Mouse (Mus musculus) heart, embryonic 12.5 days (tissue): ENCODE measurements around the gene Arhgdib. TPM values are rescaled to one million over a fixed set of nuclear protein-coding genes. Genes with fewer than 3 reads are reported as not detected.

Experiments
- ATAC-seq: fragments of 200-750 bp; cut with Nextera tagmentation; 2 replicates; pipeline ENCODE4 v1.8.0; 2017; ENCODE audit warnings: moderate TSS enrichment, moderate library complexity; ENCODE audit not compliant: insufficient number of reproducible peaks, low FRiP score
- H3K27ac ChIP-seq: fragments of 300-500 bp; sonication (generic); 2 replicates; pipeline ENCODE4 v1.5.1; 2016; ENCODE audit warnings: mild to moderate bottlenecking, moderate library complexity; ENCODE audit not compliant: poor library complexity, severe bottlenecking
- H3K27me3 ChIP-seq: fragments of 300-500 bp; sonication (generic); replicated peaks from 2 replicates; pipeline ENCODE4 v1.6.1; 2016; ENCODE audit warnings: mild to moderate bottlenecking, moderate library complexity
- H3K36me3 ChIP-seq: fragments of 300-500 bp; sonication (generic); 2 replicates; pipeline ENCODE4 v1.6.1; 2016; ENCODE audit warnings: mild to moderate bottlenecking, moderate library complexity
- H3K4me1 ChIP-seq: fragments of 300-500 bp; sonication (generic); replicated peaks from 2 replicates; pipeline ENCODE4 v1.6.1; 2016; ENCODE audit warnings: mild to moderate bottlenecking
- H3K4me2 ChIP-seq: fragments of 300-500 bp; sonication (generic); 2 replicates; pipeline ENCODE4 v1.6.1; 2016; ENCODE audit warnings: mild to moderate bottlenecking, moderate library complexity
- H3K4me3 ChIP-seq: fragments of 300-500 bp; sonication (generic); 2 replicates; pipeline ENCODE4 v1.5.1; 2016; ENCODE audit warnings: mild to moderate bottlenecking
- H3K9ac ChIP-seq: fragments of 300-500 bp; sonication (generic); 2 replicates; pipeline ENCODE4 v1.6.1; 2016; ENCODE audit warnings: mild to moderate bottlenecking, moderate library complexity
- H3K9me3 ChIP-seq: fragments of 300-500 bp; sonication (generic); replicated peaks from 2 replicates; pipeline ENCODE4 v1.6.1; 2016; ENCODE audit warnings: mild to moderate bottlenecking, moderate library complexity
- WGBS: fragments of 180-500 bp; shearing (Covaris S2); methylation state at CpG from one replicate; pipeline ENCODE4 v1.1.7; 2016; 5-methylcytosine and 5-hydroxymethylcytosine counted together
- polyA plus RNA-seq: library from polyadenylated mRNA; unstranded; fragments of >200 nt; fragmentation: Nextera tagmentation; extraction: Ambion mirVana; gene quantifications from 2 replicates; pipeline ENCODE4 v1.2.1, GENCODE M21; 2016

Gene Arhgdib
- polyA plus RNA-seq, 1 experiment from 2014 or later, result 93.8 TPM

DNA sequence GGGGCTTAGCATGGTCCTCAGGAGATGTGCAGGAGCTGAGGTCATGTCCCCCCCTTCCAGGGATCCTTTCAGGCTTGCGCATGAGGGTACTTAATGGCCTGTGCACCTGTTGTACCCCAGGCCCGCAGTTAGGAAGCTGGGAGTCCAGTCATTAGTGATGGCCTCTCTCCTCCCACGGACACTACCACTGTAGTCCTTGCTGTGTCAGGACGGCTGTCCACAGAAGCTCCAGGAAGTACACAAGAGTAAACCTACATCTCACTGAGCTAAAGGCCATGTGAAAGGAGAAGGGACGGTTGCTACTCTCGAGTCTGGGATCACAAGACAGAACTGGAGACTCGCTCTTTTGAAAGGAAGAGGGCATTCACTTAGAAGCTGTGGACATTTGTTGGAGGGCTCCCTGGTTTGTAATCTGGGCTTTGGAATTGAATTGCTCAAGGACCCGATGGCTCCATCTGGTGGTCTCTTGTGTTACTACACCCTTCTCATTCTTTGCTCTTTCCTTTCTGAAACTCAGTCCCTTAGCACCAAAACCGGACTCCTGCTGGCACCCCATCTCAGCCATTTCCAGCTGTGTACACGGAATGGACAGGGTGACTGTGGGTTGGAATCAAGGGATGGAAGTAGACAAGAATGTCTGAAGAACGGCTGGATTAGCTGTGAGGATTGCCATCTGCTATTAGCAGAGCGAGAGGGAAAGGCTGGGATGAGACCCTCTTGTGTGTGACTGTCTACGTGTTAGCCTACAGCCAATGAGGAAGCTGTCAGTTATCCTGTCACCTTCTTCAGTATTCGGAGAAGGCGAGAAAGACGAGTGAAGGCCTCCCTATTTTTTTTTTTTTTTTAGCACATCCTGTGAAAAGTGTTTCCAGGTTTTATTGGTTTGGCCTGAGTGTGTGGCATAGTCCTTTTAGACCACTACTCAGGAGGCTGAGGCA, 21.1 kb downstream of the Arhgdib start:
- Histone ChIP-seq H3K27me3 (no peaks in the 10 kb centered on the region), H3K4me1 (peaks cover 13% of the 10 kb centered on the region), H3K4me2 (no peak overlapping the region), H3K4me3 (no peak overlapping the region), H3K9me3 (no peaks in the 10 kb centered on the region), H3K9ac (no peak overlapping the region), H3K27ac (no peak overlapping the region), H3K36me3 (peaks cover 18% of the 10 kb centered on the region)
- 36% methylated on average over 16 of the region's 16 CpGs for WGBS
- ATAC-seq, result 0 out of 2 replicates have a peak, but pooled peaks have one; percentile 37

DNA sequence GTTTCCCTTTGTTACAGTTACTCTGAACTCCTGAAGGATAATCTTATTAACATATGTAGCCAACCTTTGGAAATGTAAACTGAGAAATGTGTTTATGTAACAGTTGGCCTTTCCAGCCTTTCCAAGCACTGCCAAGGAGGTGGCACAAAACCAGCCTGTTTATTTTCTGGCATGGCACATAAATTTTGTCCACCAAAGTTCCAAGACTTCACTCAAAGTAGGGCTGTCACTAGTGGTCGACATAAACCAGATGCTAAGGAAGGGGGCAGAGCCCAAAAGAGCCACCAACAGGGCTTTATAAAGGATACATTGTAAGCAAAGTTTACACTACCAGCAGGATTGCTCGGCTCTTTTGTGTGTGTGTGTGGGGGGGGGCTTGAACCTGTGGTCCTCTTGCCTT, 23.8 kb downstream of the Arhgdib start:
- Histone ChIP-seq H3K4me2 (no peak overlapping the region), H3K9ac (no peak overlapping the region), H3K4me3 (no peak overlapping the region), H3K4me1 (peaks cover 24% of the 10 kb centered on the region), H3K27me3 (no peaks in the 10 kb centered on the region), H3K36me3 (peaks cover 3% of the 10 kb centered on the region; the same call in 1 of the 2 replicates), H3K27ac (0 out of 2 replicates have a peak overlapping the region, but pooled peaks have one; percentile 2), H3K9me3 (no peaks in the 10 kb centered on the region)
- WGBS, result 26% methylated on average over 2 of the region's 2 CpGs
- no peak for ATAC-seq

DNA sequence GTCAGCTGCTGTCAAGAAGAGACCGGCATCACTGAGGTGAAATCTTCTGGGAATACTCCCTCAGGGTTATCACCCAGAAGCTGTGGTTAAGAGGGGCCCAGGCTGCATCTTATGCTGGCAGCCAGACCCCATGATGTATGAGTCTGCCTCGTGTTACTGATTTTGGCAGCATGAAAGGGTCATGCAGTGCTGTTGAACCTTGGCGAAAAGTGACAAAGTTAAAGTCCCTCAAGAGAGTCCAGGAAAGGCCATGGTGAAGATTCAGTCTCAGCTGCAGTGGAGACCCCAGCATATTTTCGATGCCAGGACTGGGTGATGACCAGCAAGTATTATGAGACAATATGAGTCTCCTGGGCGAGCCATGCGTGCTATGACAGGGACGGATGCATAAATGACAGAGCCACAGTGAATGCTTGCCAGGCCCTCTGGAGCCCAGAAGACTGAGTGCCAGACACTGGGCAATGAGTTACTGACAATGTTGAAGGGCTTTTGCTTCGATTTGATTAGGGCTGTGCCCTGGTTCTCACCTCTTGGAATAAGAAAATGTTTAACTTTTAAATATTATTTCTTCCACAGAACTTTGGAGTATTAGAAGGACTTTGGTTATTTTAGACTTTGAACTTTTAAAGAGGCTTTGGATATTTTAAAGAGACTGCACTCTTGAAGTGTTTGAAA, 25.8 kb downstream of the Arhgdib start:
- Histone ChIP-seq H3K36me3 (no peaks in the 10 kb centered on the region), H3K4me3 (no peak overlapping the region), H3K4me2 (no peak overlapping the region), H3K9me3 (no peaks in the 10 kb centered on the region), H3K4me1 (peaks cover 20% of the 10 kb centered on the region), H3K9ac (no peak overlapping the region), H3K27me3 (no peaks in the 10 kb centered on the region), H3K27ac (no peak overlapping the region)
- no peak for ATAC-seq
- 74% methylated on average over 8 of the region's 8 CpGs for whole genome bisulfite sequencing

DNA sequence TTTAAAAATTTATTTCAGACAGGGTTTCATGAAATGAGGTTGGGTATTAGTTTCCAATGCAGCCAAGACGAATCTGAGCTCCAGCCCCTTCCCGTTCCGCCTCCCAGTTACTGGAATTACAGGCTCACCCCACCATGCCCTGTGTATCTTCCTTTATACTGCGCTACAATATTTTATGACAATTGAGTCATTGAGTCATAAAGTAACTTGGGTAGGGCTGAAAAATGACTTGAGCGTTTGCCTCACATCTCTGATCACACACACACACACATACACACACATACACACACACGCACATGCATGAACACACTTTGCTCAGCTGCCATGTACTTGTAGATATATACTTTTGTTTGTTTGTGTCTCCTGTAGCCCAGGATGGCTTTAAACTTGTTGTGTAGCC, 27.5 kb downstream of the Arhgdib start:
- H3K27me3 ChIP-seq, result no peaks in the 10 kb centered on the region
- no peak overlapping the region for H3K27ac ChIP-seq
- whole genome bisulfite sequencing, result 94% methylated on average over 6 of the region's 6 CpGs
- H3K9me3 ChIP-seq, result no peaks in the 10 kb centered on the region
- H3K9ac ChIP-seq, result no peak overlapping the region
- H3K36me3 ChIP-seq, result no peaks in the 10 kb centered on the region
- no peak for ATAC-seq
- no peak overlapping the region for H3K4me2 ChIP-seq
- no peak overlapping the region for H3K4me3 ChIP-seq
- peaks cover 25% of the 10 kb centered on the region for H3K4me1 ChIP-seq

DNA sequence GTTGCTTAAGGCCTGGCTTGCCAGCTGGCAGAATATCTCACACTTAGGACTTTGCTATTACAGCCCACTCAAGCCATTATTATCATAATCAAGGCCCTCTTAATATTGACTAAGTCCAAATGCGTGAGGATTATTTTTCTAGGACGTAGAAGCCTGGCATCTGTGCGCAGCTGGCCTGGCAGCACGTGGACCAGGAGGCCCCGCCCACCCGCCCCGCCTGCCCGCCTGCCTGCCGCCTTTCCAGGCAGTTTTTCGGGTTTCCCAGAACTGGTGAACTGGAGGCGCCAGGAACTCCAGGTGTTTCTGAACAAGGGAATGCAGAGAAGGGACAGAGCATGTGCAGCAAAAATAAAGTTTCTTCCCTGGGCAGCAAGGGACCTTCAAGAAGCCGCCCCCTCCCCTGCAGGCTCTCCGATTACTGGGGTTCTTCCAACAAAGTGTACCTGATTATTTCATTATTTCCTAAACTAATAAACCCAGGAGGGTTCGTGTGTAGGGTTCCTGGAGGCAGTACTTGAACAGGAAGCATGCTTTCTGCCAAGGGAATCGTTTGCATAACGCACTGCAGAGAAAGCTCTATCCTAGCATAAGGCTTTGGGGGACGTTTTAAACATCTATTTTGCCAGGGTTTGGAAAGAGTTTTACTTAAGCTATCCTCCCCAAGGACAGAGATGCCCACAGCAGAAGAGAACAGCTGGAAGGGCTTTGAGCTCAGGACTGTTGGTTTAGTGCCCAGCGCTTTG, 28.1 kb downstream of the Arhgdib start:
- no peak overlapping the region for H3K27ac ChIP-seq
- ATAC-seq, result no peak
- no peaks in the 10 kb centered on the region for H3K9me3 ChIP-seq
- WGBS, result 21% methylated on average over 18 of the region's 18 CpGs
- H3K4me3 ChIP-seq, result peak overlapping the region; percentile 23
- H3K27me3 ChIP-seq, result no peaks in the 10 kb centered on the region
- peak overlapping the region; percentile 62 for H3K9ac ChIP-seq
- H3K36me3 ChIP-seq, result no peaks in the 10 kb centered on the region
- peaks cover 25% of the 10 kb centered on the region for H3K4me1 ChIP-seq
- H3K4me2 ChIP-seq, result peak overlapping the region; percentile 62

DNA sequence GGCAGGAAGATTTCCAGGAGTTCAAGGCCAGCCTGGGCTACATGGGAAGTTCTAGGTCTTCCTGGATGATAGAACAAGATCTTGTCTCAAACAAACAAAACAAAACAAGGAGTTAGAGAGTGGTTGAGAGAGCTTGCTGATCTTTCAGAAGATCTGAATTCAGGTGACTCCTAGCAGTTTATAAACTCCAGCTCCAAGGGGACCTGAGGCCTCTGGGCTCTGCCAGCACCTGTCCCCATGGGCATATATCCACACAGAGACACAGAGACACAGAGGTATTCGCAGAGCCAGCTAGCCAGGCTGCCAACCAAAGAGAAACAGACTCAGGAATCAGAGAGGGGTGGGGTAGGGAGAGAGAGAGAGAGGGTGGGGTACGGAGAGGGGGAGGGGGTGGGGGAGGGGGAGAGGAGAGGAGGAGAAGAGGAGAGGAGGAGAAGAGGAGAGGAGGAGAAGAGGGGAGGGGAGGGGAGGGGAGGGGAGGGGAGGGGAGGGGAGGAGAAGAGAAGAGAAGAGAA, 28.9 kb downstream of the Arhgdib start:
- H3K4me3 ChIP-seq, result no peak overlapping the region
- no peak for ATAC-seq
- H3K9me3 ChIP-seq, result no peaks in the 10 kb centered on the region
- H3K27ac ChIP-seq, result no peak overlapping the region
- no peaks in the 10 kb centered on the region for H3K36me3 ChIP-seq
- H3K9ac ChIP-seq, result 0 out of 2 replicates have a peak overlapping the region, but pooled peaks have one; percentile 62
- peaks cover 25% of the 10 kb centered on the region for H3K4me1 ChIP-seq
- 54% methylated on average over 1 of the region's 2 CpGs for WGBS
- no peak overlapping the region for H3K4me2 ChIP-seq
- H3K27me3 ChIP-seq, result no peaks in the 10 kb centered on the region

DNA sequence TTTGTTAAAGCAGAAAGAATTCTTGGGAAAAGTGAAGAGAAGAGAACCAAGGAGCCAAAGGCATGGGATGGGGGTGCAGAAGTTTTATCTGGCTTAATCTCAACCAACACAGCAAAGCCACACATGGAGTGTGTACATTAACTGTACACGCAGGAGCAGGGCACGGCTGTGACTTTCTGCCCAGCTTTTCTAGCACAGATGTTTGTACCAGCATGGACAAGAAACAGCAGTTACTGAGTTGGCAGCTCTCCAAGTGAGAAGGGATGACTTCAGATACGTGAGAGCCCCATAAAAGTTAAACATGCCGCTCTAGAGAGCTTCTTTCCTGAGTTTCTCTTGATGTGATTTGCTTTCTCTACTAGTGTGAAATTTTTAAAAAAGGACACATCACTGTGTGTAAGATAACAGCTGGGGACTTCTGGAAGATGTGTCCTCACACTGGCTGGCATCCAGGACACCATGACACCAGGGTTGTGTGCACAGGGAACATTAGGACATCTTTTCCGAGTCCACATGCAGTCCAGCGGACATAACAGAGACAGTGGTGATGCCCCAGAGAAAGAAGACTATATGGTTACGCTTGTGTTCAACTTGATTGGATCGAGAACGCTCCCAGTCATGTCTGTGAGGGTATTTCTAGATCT, 31.3 kb downstream of the Arhgdib start:
- no peaks in the 10 kb centered on the region for H3K36me3 ChIP-seq
- 60% methylated on average over 9 of the region's 9 CpGs for WGBS
- H3K27ac ChIP-seq, result peak overlapping the region; percentile 2; the same call in 1 of the 2 replicates
- no peak for ATAC-seq
- H3K4me1 ChIP-seq, result peaks cover 32% of the 10 kb centered on the region
- no peak overlapping the region for H3K4me2 ChIP-seq
- H3K9me3 ChIP-seq, result no peaks in the 10 kb centered on the region
- H3K9ac ChIP-seq, result no peak overlapping the region
- H3K4me3 ChIP-seq, result no peak overlapping the region
- no peaks in the 10 kb centered on the region for H3K27me3 ChIP-seq

DNA sequence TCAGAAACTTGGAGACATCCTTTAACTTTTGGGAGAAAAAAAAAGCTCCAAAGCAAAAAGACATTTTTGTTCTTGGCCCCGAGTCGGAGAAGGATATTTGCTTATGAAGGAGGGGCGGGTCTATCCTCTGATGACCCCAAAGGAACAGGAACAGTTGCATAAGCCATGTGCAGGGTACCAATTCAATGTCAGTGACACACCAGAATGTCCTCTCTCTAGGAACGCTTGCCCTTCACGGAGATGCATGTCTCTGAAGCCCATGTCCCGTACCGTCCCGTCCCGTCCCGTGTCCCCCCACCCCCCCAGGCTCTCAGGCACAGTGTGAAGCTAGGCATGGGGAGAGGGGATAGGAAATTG, 34.8 kb downstream of the Arhgdib start:
- Histone ChIP-seq H3K36me3 (no peaks in the 10 kb centered on the region), H3K27me3 (no peaks in the 10 kb centered on the region), H3K9me3 (no peaks in the 10 kb centered on the region), H3K27ac (no peak overlapping the region), H3K4me1 (peaks cover 19% of the 10 kb centered on the region), H3K4me2 (no peak overlapping the region), H3K4me3 (no peak overlapping the region), H3K9ac (no peak overlapping the region)
- 74% methylated on average over 10 of the region's 10 CpGs for whole genome bisulfite sequencing
- no peak for ATAC-seq

DNA sequence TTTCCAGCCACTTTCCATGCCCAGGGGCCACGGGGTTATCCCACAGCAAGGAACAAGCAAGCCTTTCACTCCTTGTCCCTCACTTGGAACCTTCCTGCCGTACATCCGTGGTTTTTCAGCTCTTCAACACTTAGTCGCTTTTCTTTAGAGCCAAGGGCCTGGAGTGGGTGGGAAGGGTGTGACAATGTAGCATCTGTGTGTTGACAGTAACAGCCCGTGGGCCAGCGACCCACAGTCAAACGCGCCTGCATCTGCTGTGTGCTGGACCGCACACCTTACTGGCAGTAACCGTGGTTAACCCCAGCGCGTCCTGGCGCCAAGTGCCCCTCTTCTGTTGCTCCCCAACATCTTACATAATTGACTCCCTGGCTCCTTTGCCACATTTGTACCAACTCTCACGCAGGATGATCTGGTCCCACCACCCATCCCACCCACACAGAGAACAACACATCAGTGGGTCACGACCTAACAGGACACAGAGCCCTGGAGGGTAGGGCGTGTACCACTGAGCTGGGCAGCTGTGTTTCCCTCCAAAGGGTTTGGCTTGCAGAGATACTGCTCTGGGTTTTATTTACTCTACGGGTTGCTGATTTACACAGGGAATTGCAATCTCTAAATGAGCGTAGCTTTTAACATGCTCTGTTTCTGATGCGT, 35.3 kb downstream of the Arhgdib start:
- no peak overlapping the region for H3K27ac ChIP-seq
- ATAC-seq, result no peak
- H3K4me2 ChIP-seq, result no peak overlapping the region
- 64% methylated on average over 19 of the region's 19 CpGs for WGBS
- no peak overlapping the region for H3K9ac ChIP-seq
- peaks cover 19% of the 10 kb centered on the region for H3K4me1 ChIP-seq
- no peak overlapping the region for H3K4me3 ChIP-seq
- H3K36me3 ChIP-seq, result no peaks in the 10 kb centered on the region
- H3K9me3 ChIP-seq, result no peaks in the 10 kb centered on the region
- H3K27me3 ChIP-seq, result no peaks in the 10 kb centered on the region

DNA sequence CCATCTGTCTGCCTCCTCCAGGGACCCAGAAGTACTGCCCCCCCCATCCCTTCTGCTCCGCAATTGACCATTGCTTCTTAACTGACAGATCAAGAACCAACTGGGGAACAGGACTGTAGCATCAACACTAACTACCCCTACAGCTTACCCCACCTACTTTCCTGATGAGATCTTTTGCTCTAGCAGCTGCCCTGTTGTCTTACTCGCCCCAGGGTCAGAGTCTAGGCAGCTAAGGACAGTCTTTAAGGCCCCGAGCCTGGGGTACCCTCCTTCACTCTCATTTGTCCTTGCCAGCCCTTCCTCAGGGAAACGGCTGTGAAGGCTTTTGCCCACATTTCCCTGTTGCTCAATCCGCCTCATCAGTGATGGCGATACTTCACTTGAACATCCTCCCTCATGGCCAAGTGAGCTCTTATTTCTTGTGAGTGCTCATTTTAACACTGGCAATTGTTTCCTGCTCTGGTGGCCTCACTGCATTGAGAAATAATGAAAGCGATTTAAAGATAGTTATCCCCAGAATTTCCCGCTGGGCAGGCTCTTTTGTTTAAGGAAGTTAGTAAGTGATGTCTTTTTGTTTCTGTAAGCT, 37.7 kb downstream of the Arhgdib start:
- Histone ChIP-seq H3K4me2 (no peak overlapping the region), H3K27ac (no peak overlapping the region), H3K9me3 (0 out of 2 replicates have a peak, but pooled peaks cover 3% of the 10 kb centered on the region), H3K27me3 (no peaks in the 10 kb centered on the region), H3K9ac (no peak overlapping the region), H3K36me3 (no peaks in the 10 kb centered on the region), H3K4me1 (peaks cover 7% of the 10 kb centered on the region), H3K4me3 (no peak overlapping the region)
- 67% methylated on average over 8 of the region's 8 CpGs for WGBS
- no peak for ATAC-seq
